Comparison of ENCODE assay signal across 40 mouse cellular contexts in the genomic region with DNA sequence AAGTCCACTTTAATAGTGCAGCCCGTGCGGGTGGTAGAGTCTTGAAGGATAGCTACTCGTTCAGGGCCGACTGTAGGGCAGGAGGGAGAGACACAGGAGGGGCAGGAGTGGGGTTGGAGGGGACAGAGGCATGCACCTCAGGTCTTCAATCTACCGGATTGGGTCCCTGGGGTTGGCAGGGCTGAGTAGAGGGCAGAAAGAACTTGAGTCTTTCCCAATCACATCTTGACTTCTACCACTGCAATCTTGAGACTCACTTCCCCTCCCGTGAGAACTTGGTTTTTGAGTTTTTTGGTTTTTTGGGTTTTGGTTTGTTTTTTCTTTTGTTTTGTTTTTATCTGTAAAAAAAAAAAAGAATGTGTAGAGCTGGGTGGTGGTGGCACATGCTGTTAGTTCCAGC. TPM values are rescaled to one million over a fixed set of nuclear protein-coding genes. Genes with fewer than 3 reads are reported as not detected.
"Had no signal": no experiment of that assay in that cellular context is flagged by ENCODE, and none has a peak within 500 bp of the region (broad histone marks: within the 10 kb centered on the region; RNA-seq: fewer than 3 reads in every experiment).

No protein-coding gene starts in this region.

- DNase-seq: gastrocnemius, postnatal 14 days; gastrocnemius, postnatal 36 days; heart, adult 2 months; heart, postnatal 14 days; heart, postnatal 36 days; kidney, adult 11 months; kidney, adult 2 months; kidney, adult 9 months; kidney, postnatal 14 days; kidney, postnatal 36 days; layer of hippocampus, adult 9-11 months; layer of hippocampus, postnatal 36 days; left cerebral cortex, postnatal 4 days had no signal

- ATAC-seq: hindbrain, postnatal 0 days; intestine, embryonic 16.5 days; liver, embryonic 12.5 days had no signal

RNA-seq across cellular contexts. Expression of a gene that starts 4.5 kb away (rescaled TPM):
- total RNA-seq: gastrocnemius, adult 18-20 months; gastrocnemius, adult 8-10 months; gastrocnemius, postnatal 14 days; gastrocnemius, postnatal 36 days; heart, adult 2 months; heart, postnatal 14 days; heart, postnatal 36 days; hematopoietic stem cell, adult 5-6 weeks; liver, adult 2 months had no signal
- polyA plus RNA-seq: heart, adult 2 months; heart, embryonic 11.5 days; heart, embryonic 13.5 days; heart, embryonic 15.5 days; heart, postnatal 0 days; kidney, adult 2 months; kidney, postnatal 0 days; limb, embryonic 11.5 days; limb, embryonic 13.5 days; limb, embryonic 15.5 days; liver, embryonic 12.5 days had no signal

RNA-seq across cellular contexts. Expression of a gene that starts 4.8 kb away (rescaled TPM):
- total RNA-seq: gastrocnemius, adult 18-20 months; gastrocnemius, adult 8-10 months; gastrocnemius, postnatal 36 days; hindbrain, postnatal 0 days; layer of hippocampus, adult 18-20 months; layer of hippocampus, adult 8-10 months; layer of hippocampus, postnatal 14 days; layer of hippocampus, postnatal 36 days; left cerebral cortex, adult 18-20 months; left cerebral cortex, adult 8-10 months; left cerebral cortex, postnatal 10 days; left cerebral cortex, postnatal 25 days; left cerebral cortex, postnatal 4 days had no signal
- polyA plus RNA-seq: heart, embryonic 11.5 days; heart, embryonic 15.5 days; heart, postnatal 0 days; hindbrain, embryonic 11.5 days; intestine, embryonic 14.5 days; intestine, embryonic 16.5 days; kidney, embryonic 15.5 days; kidney, postnatal 0 days; limb, embryonic 11.5 days; limb, embryonic 13.5 days; limb, embryonic 15.5 days; liver, embryonic 12.5 days had no signal

RNA-seq across cellular contexts. Expression of a gene that starts 31.5 kb away (rescaled TPM):
- total RNA-seq: gastrocnemius, adult 18-20 months; gastrocnemius, adult 8-10 months; gastrocnemius, postnatal 14 days; gastrocnemius, postnatal 36 days; heart, adult 2 months; heart, postnatal 14 days; heart, postnatal 36 days; hematopoietic stem cell, adult 5-6 weeks; hindbrain, postnatal 0 days; layer of hippocampus, adult 18-20 months; layer of hippocampus, adult 8-10 months; layer of hippocampus, postnatal 14 days; layer of hippocampus, postnatal 36 days; left cerebral cortex, adult 18-20 months; left cerebral cortex, adult 8-10 months; left cerebral cortex, postnatal 10 days; left cerebral cortex, postnatal 25 days; left cerebral cortex, postnatal 4 days; liver, adult 2 months had no signal
- polyA plus RNA-seq: heart, adult 2 months; heart, embryonic 11.5 days; heart, embryonic 13.5 days; heart, embryonic 15.5 days; heart, postnatal 0 days; hindbrain, embryonic 11.5 days; hindbrain, embryonic 13.5 days; hindbrain, embryonic 15.5 days; hindbrain, postnatal 0 days; intestine, embryonic 14.5 days; intestine, embryonic 16.5 days; kidney, embryonic 15.5 days; limb, embryonic 11.5 days; liver, adult 2 months; liver, embryonic 12.5 days had no signal

RNA-seq across cellular contexts. Expression of a gene that starts 59.7 kb away (rescaled TPM):
- total RNA-seq: gastrocnemius, adult 18-20 months; gastrocnemius, adult 8-10 months; gastrocnemius, postnatal 14 days; gastrocnemius, postnatal 36 days; heart, postnatal 14 days; hematopoietic stem cell, adult 5-6 weeks; hindbrain, postnatal 0 days; layer of hippocampus, adult 18-20 months; layer of hippocampus, adult 8-10 months; layer of hippocampus, postnatal 14 days; layer of hippocampus, postnatal 36 days; left cerebral cortex, adult 18-20 months; left cerebral cortex, adult 8-10 months; left cerebral cortex, postnatal 10 days; left cerebral cortex, postnatal 25 days had no signal
- polyA plus RNA-seq: hindbrain, embryonic 13.5 days; hindbrain, embryonic 15.5 days had no signal
